9 mouse cellular contexts compared by ENCODE assay signal in genomic region chr19:24705395-24705794, GRCm38 (mm10). TPM values are rescaled to one million over a fixed set of nuclear protein-coding genes. Genes with fewer than 3 reads are reported as not detected.
DNase-seq lines count a peak whose midpoint lies in the region; ATAC-seq and TF ChIP-seq lines count a peak whose summit lies in the region.
"Had no signal": no experiment of that assay in that cellular context is flagged by ENCODE, and none has a peak within 500 bp of the region (broad histone marks: within the 10 kb centered on the region; RNA-seq: fewer than 3 reads in every experiment).

No protein-coding gene starts in this region.

- POLR2A ChIA-PET in Patski (lab: Charles Lee), result interaction anchor here (1.3 kb wide), 1 partner anchor 165 kb away, joined by 4 read pairs; no protein-coding TSS in a partner anchor

- no peak overlapping the region for H3K27ac ChIP-seq in gastrocnemius, adult 2 months
- no peak overlapping the region for H3K27ac ChIP-seq in liver, postnatal 0 days (ENCODE audit: low read depth)
- no peak overlapping the region for H3K27ac ChIP-seq in liver, embryonic 11.5 days (ENCODE audit: low read depth, low read length)
- H3K27ac ChIP-seq: limb, embryonic 12.5 days had no signal

- no peak for ATAC-seq in liver, postnatal 0 days
- ATAC-seq in liver, embryonic 11.5 days (replicated peaks; ENCODE audit: low FRiP score), result no peak
- no peak for ATAC-seq in Patski
- ATAC-seq in megakaryocyte-erythroid progenitor cell, adult 5-6 weeks (replicated peaks; ENCODE audit: low FRiP score, low TSS enrichment, poor library complexity, severe bottlenecking), result no peak

- H3K9ac ChIP-seq in liver, postnatal 0 days (replicated peaks), result no peak overlapping the region
- no peak overlapping the region for H3K9ac ChIP-seq in liver, embryonic 11.5 days (ENCODE audit: low read depth, low read length)
- H3K9ac ChIP-seq: limb, embryonic 12.5 days had no signal

- 48% methylated on average over 1 of the region's 1 CpGs for WGBS in liver, postnatal 0 days (ENCODE audit: insufficient replicate concordance)
- WGBS in liver, embryonic 11.5 days, result 51% methylated on average over 1 of the region's 1 CpGs

- no peak overlapping the region for H3K4me2 ChIP-seq in liver, postnatal 0 days (ENCODE audit: low read depth, low read length)
- H3K4me2 ChIP-seq in liver, embryonic 11.5 days, result no peak overlapping the region
- H3K4me2 ChIP-seq: limb, embryonic 12.5 days had no signal

- no peaks in the 10 kb centered on the region for H3K9me3 ChIP-seq in liver, postnatal 0 days (ENCODE audit: low read length)
- H3K9me3 ChIP-seq in liver, embryonic 11.5 days (ENCODE audit: control insufficient read depth, low read length), result no peaks in the 10 kb centered on the region
- H3K9me3 ChIP-seq: limb, embryonic 12.5 days had no signal

- H3K27me3 ChIP-seq in liver, postnatal 0 days (ENCODE audit: insufficient read depth, low read length), result no peaks in the 10 kb centered on the region
- no peaks in the 10 kb centered on the region for H3K27me3 ChIP-seq in liver, embryonic 11.5 days (replicated peaks; ENCODE audit: control insufficient read depth, insufficient read depth, low read length)
- no peaks in the 10 kb centered on the region for H3K27me3 ChIP-seq in Patski

- H3K4me1 ChIP-seq in liver, postnatal 0 days (ENCODE audit: insufficient read depth), result no peaks in the 10 kb centered on the region
- no peaks in the 10 kb centered on the region; the same call in 1 of the 2 replicates for H3K4me1 ChIP-seq in liver, embryonic 11.5 days (replicated peaks; ENCODE audit: control insufficient read depth, insufficient read depth, low read length)

- peak; percentile 61 for TF ChIP-seq CTCF in gastrocnemius, adult 2 months (IDR thresholded peaks at IDR 0.05)
- peak; percentile 65 for TF ChIP-seq CTCF in liver, postnatal 0 days (IDR thresholded peaks at IDR 0.05; ENCODE audit: low read depth)
- TF ChIP-seq CTCF in Patski (IDR thresholded peaks at IDR 0.05), result peak; percentile 66

- in situ Hi-C loops in Patski (cut with MboI; ENCODE audit: low pct_unique_long_range_greater_than_20kb), result loop anchor here (5.0 kb wide), 1 partner anchor 167 kb away; no protein-coding TSS in a partner anchor

- no peaks in the 10 kb centered on the region for H3K36me3 ChIP-seq in liver, postnatal 0 days (replicated peaks; ENCODE audit: insufficient read depth, low read length)
- no peaks in the 10 kb centered on the region for H3K36me3 ChIP-seq in liver, embryonic 11.5 days (ENCODE audit: control insufficient read depth, insufficient read depth, low read length)
- H3K36me3 ChIP-seq: limb, embryonic 12.5 days had no signal

- intact Hi-C loops in gastrocnemius, adult 2 months (cut with DNase I), result loop anchor here (2.0 kb wide), 1 partner anchor 165 kb away; no protein-coding TSS in a partner anchor

- DNase-seq in gastrocnemius, adult 2 months, result no peak
- no peak for DNase-seq in gastrocnemius, postnatal 25 days
- DNase-seq in liver, postnatal 0 days, result no peak
- DNase-seq in liver, embryonic 11.5 days (ENCODE audit: low spot score), result no peak
- no peak for DNase-seq in Patski (ENCODE audit: low read depth, low spot score)
- peak; percentile 67 for DNase-seq in mesoderm, embryonic 11.5 days (ENCODE audit: low read depth, low spot score)
- DNase-seq in gastrocnemius, adult 18-20 months (ENCODE audit: low spot score), result no peak

- no peak overlapping the region for H3K4me3 ChIP-seq in gastrocnemius, adult 2 months
- no peak overlapping the region for H3K4me3 ChIP-seq in liver, postnatal 0 days (ENCODE audit: low read depth, low read length)
- no peak overlapping the region for H3K4me3 ChIP-seq in liver, embryonic 11.5 days (ENCODE audit: low read depth, low read length)
- H3K4me3 ChIP-seq: limb, embryonic 12.5 days had no signal

- TF ChIP-seq EP300 in liver, postnatal 0 days (IDR thresholded peaks at IDR 0.05; ENCODE audit: low read depth), result no peak

- CTCF ChIA-PET in Patski (lab: Charles Lee), result interaction anchor here (0.7 to 7.6 kb wide), 23 partner anchors 8 to 421 kb away, joined by 3 to 71 read pairs (median 4); no protein-coding TSS in a partner anchor

RNA-seq across cellular contexts. Expression of gene Tmem252, which starts 31.6 kb away (rescaled TPM):
- under 1 TPM; 0.08 TPM for total RNA-seq in gastrocnemius, adult 2 months (2021)
- under 1 TPM; 0.08 to 0.32 TPM for total RNA-seq in gastrocnemius, postnatal 25 days (2021)
- 0.06 and 0.07 TPM in 2 replicates for polyA plus RNA-seq in liver, postnatal 0 days (2015; fragmentation: Nextera tagmentation; extraction: Ambion mirVana)
- 1.0 and 1.3 TPM in 2 replicates for polyA plus RNA-seq in liver, embryonic 11.5 days (2014; fragmentation: Nextera tagmentation; extraction: Ambion mirVana)
- polyA plus RNA-seq in Patski (2021), result 7.2 TPM
- total RNA-seq in gastrocnemius, adult 18-20 months (2021), result under 1 TPM; 0.14 TPM
- not detected in 2 replicates for total RNA-seq in megakaryocyte-erythroid progenitor cell, adult 5-6 weeks (2014; fragmentation: Nextera tagmentation)
- not detected in 2 replicates for total RNA-seq in megakaryocyte-erythroid progenitor cell, adult 5-6 weeks (2017)
